Mouse (Mus musculus): ENCODE measurements at regions not wholly inside any gene's neighbourhood (a gene's known extent, or its start where the extent isn't known, plus 50 kb on each side); places are given as distances from the start of the nearest gene placed in this dataset.

DNA sequence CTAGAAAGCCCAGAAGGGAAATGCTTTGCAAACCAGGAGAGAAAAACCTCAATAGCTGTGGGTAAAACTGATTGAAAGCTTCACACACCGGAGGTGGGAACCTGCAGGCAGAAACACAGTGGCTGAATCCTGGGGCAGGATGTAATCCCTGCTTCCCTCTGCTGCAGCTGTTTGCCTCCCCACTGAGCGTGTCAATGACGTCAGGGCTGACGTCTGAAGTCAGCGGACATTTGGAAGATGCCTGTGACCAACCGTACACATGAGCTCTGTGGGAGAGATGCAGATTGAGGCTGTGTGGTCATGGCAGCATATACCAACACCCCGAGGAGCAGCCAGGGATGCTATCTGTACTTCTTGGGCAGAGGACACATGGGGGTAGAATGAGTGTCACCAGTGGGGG, 151.5 kb upstream of the Atp6ap2 start:
- TF ChIP-seq HCFC1 (IDR thresholded peaks at IDR 0.05; ENCODE audit: borderline replicate concordance, insufficient read depth, low read length) (no peak), CHD2 (IDR thresholded peaks at IDR 0.05; ENCODE audit: low read depth, low read length) (no peak), ZNF384 (IDR thresholded peaks at IDR 0.05; ENCODE audit: low read depth, low read length) (no peak), MAFK (IDR thresholded peaks at IDR 0.05; ENCODE audit: insufficient read depth, low read depth, low read length) (no peak), ZC3H11A (IDR thresholded peaks at IDR 0.05; ENCODE audit: borderline replicate concordance, low read depth, low read length) (no peak)

Measured in ES-E14 (cell line).